ENCODE assay signal across 30 mouse cellular contexts in the genomic region with DNA sequence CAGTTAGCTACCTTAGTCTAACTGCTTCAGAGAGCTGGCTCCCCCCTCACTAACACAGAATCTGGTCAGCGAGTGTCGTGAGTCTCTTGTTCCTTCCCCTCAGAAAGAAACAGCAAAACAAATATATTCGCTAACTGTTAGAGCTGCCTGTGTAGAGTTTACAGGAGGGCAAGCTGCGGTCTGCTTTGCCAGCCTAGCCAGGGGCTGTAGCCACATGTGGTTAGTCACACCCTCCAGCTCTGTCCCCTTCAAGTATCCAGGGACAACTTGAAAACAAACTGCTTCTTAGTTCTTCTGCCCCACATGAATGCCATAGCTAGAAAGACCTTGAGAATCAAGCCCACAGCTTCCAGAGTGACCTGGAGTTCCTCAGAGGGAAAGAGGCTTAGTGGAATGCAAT. TPM values are rescaled to one million over a fixed set of nuclear protein-coding genes. Genes with fewer than 3 reads are reported as not detected.
DNase-seq lines count a peak whose midpoint lies in the region; ATAC-seq lines count a peak whose summit lies in the region.
"Had no signal": no experiment of that assay in that cellular context is flagged by ENCODE, and none has a peak within 500 bp of the region (broad histone marks: within the 10 kb centered on the region; RNA-seq: fewer than 3 reads in every experiment).

No protein-coding gene starts in this region.

- no peaks in the 10 kb centered on the region for H3K9me3 ChIP-seq in heart, embryonic 11.5 days (replicated peaks; ENCODE audit: control insufficient read depth, low read length)
- H3K9me3 ChIP-seq in lung, embryonic 15.5 days = no peaks in the 10 kb centered on the region
- no peaks in the 10 kb centered on the region for H3K9me3 ChIP-seq in heart, embryonic 16.5 days (replicated peaks; ENCODE audit: control insufficient read depth, low read length)
- H3K9me3 ChIP-seq: embryonic facial prominence, embryonic 12.5 days; forebrain, embryonic 10.5 days; forebrain, embryonic 15.5 days; hindbrain, embryonic 10.5 days; hindbrain, embryonic 15.5 days; neural tube, embryonic 12.5 days had no signal

- peaks cover 15% of the 10 kb centered on the region for H3K4me1 ChIP-seq in heart, embryonic 11.5 days (ENCODE audit: control insufficient read depth, insufficient read depth, low read length)
- peaks cover 14% of the 10 kb centered on the region for H3K4me1 ChIP-seq in lung, embryonic 15.5 days
- H3K4me1 ChIP-seq in heart, embryonic 16.5 days (ENCODE audit: control insufficient read depth, insufficient read depth, low read length) = peaks cover 12% of the 10 kb centered on the region
- H3K4me1 ChIP-seq: embryonic facial prominence, embryonic 12.5 days; forebrain, embryonic 15.5 days; hindbrain, embryonic 15.5 days; neural tube, embryonic 12.5 days had no signal

- H3K27ac ChIP-seq in heart, embryonic 11.5 days (ENCODE audit: low read depth, low read length) = peak overlapping the region; percentile 10; the same call in 1 of the 2 replicates
- peak overlapping the region; percentile 89 for H3K27ac ChIP-seq in lung, embryonic 15.5 days
- H3K27ac ChIP-seq in heart, embryonic 16.5 days (ENCODE audit: low read length) = peak overlapping the region; percentile 87
- H3K27ac ChIP-seq: embryonic facial prominence, embryonic 12.5 days; forebrain, embryonic 10.5 days; forebrain, embryonic 15.5 days; hindbrain, embryonic 10.5 days; hindbrain, embryonic 15.5 days; liver, embryonic 14.5 days; neural tube, embryonic 12.5 days had no signal

- 54% methylated on average over 4 of the region's 4 CpGs for WGBS in heart, embryonic 11.5 days (ENCODE audit: insufficient replicate concordance)
- 38% methylated on average over 4 of the region's 4 CpGs for WGBS in lung, embryonic 15.5 days
- 49% methylated on average over 4 of the region's 4 CpGs for WGBS in heart, embryonic 16.5 days

- H3K4me2 ChIP-seq in heart, embryonic 11.5 days = no peak overlapping the region
- H3K4me2 ChIP-seq in lung, embryonic 15.5 days = no peak overlapping the region
- no peak overlapping the region for H3K4me2 ChIP-seq in heart, embryonic 16.5 days (ENCODE audit: low read depth, low read length)
- H3K4me2 ChIP-seq: embryonic facial prominence, embryonic 12.5 days; forebrain, embryonic 15.5 days; hindbrain, embryonic 15.5 days; midbrain, embryonic 11.5 days; neural tube, embryonic 12.5 days had no signal

- H3K36me3 ChIP-seq in heart, embryonic 11.5 days (ENCODE audit: control insufficient read depth, insufficient read depth, low read length) = no peaks in the 10 kb centered on the region
- no peaks in the 10 kb centered on the region for H3K36me3 ChIP-seq in lung, embryonic 15.5 days
- H3K36me3 ChIP-seq in heart, embryonic 16.5 days (ENCODE audit: control insufficient read depth, insufficient read depth) = no peaks in the 10 kb centered on the region
- H3K36me3 ChIP-seq: embryonic facial prominence, embryonic 12.5 days; forebrain, embryonic 10.5 days; forebrain, embryonic 15.5 days; hindbrain, embryonic 10.5 days; hindbrain, embryonic 15.5 days; neural tube, embryonic 12.5 days had no signal

- no peak overlapping the region for H3K9ac ChIP-seq in heart, embryonic 11.5 days (ENCODE audit: low read depth, low read length)
- H3K9ac ChIP-seq in lung, embryonic 15.5 days = no peak overlapping the region
- H3K9ac ChIP-seq in heart, embryonic 16.5 days (ENCODE audit: low read length) = no peak overlapping the region
- H3K9ac ChIP-seq: embryonic facial prominence, embryonic 12.5 days; forebrain, embryonic 15.5 days; hindbrain, embryonic 15.5 days; liver, embryonic 14.5 days; neural tube, embryonic 12.5 days had no signal

- H3K4me3 ChIP-seq in heart, embryonic 11.5 days (ENCODE audit: low read depth, low read length) = no peak overlapping the region
- no peak overlapping the region for H3K4me3 ChIP-seq in lung, embryonic 15.5 days
- no peak overlapping the region for H3K4me3 ChIP-seq in heart, embryonic 16.5 days (ENCODE audit: low read length)
- H3K4me3 ChIP-seq: embryonic facial prominence, embryonic 12.5 days; forebrain, embryonic 10.5 days; forebrain, embryonic 15.5 days; hindbrain, embryonic 10.5 days; hindbrain, embryonic 15.5 days; neural tube, embryonic 12.5 days had no signal

- no peak for DNase-seq in heart, adult 18-20 months
- DNase-seq in lung, postnatal 25 days (ENCODE audit: low spot score) = no peak
- DNase-seq in natural killer cell, adult 2 months (ENCODE audit: low spot score in 2 of 2) = peak; percentile 28 to 60
- DNase-seq in thymus, postnatal 36 days = no peak
- DNase-seq: adrenal gland, adult 8-10 months; cerebellum, adult 11 months; cerebellum, adult 9-10 months; cerebellum, postnatal 36 days; gastrocnemius, postnatal 36 days; kidney, adult 11 months; kidney, postnatal 25 days; liver; right cerebral cortex, adult 18-20 months; spleen, adult 18-20 months; thymus, postnatal 14 days had no signal

- ATAC-seq in heart, embryonic 11.5 days (replicated peaks; ENCODE audit: insufficient number of reproducible peaks, low FRiP score, low TSS enrichment) = no peak
- no peak for ATAC-seq in lung, embryonic 15.5 days (ENCODE audit: borderline replicate concordance, extremely low read depth, low FRiP score, low TSS enrichment)
- ATAC-seq in heart, embryonic 16.5 days (replicated peaks; ENCODE audit: extremely low read depth, insufficient read depth, low FRiP score) = no peak
- ATAC-seq: activated CD4-positive, CD25-positive, alpha-beta regulatory T cell, adult 4 months; forebrain, embryonic 15.5 days; inflammation-experienced regulatory T-cells, adult 6 months; midbrain, embryonic 16.5 days had no signal

- H3K27me3 ChIP-seq in heart, embryonic 11.5 days (ENCODE audit: control insufficient read depth, insufficient read depth, low read length) = no peaks in the 10 kb centered on the region
- H3K27me3 ChIP-seq in lung, embryonic 15.5 days = no peaks in the 10 kb centered on the region
- H3K27me3 ChIP-seq in heart, embryonic 16.5 days (ENCODE audit: control insufficient read depth, insufficient read depth, low read length) = no peaks in the 10 kb centered on the region
- H3K27me3 ChIP-seq: CH12.LX; embryonic facial prominence, embryonic 12.5 days; forebrain, embryonic 15.5 days; hindbrain, embryonic 15.5 days; neural tube, embryonic 12.5 days had no signal

RNA-seq across cellular contexts. Expression of gene Plpp6, which starts 22.5 kb away (rescaled TPM):
- 6.2 and 8.3 TPM in 2 replicates for polyA plus RNA-seq in heart, embryonic 11.5 days (2014; fragmentation: Nextera tagmentation; extraction: Ambion mirVana)
- 1 to 10 TPM; 8.7 to 9.3 TPM for total RNA-seq in heart, adult 18-20 months (2021)
- polyA plus RNA-seq in lung, embryonic 15.5 days (2015; fragmentation: Nextera tagmentation; extraction: Ambion mirVana) = 7.0 TPM in 2 replicates
- polyA plus RNA-seq in heart, embryonic 16.5 days (2015; fragmentation: Nextera tagmentation; extraction: Ambion mirVana) = 7.9 and 8.8 TPM in 2 replicates

RNA-seq across cellular contexts. Expression of gene 4430402I18Rik, which starts 26.3 kb away (rescaled TPM):
- polyA plus RNA-seq in heart, embryonic 11.5 days (2014; fragmentation: Nextera tagmentation; extraction: Ambion mirVana) = 2.3 and 5.1 TPM in 2 replicates
- total RNA-seq in heart, adult 18-20 months (2021) = 10 to 100 TPM; 27.8 to 33.8 TPM
- polyA plus RNA-seq in lung, embryonic 15.5 days (2015; fragmentation: Nextera tagmentation; extraction: Ambion mirVana) = 1.9 and 3.2 TPM in 2 replicates
- 11.0 and 11.2 TPM in 2 replicates for polyA plus RNA-seq in heart, embryonic 16.5 days (2015; fragmentation: Nextera tagmentation; extraction: Ambion mirVana)
- polyA plus RNA-seq: inflammation-experienced regulatory T-cells, adult 6 months had no signal

RNA-seq across cellular contexts. Expression of gene Cdc37l1, which starts 48.9 kb away (rescaled TPM):
- 35.6 and 36.7 TPM in 2 replicates for polyA plus RNA-seq in heart, embryonic 11.5 days (2014; fragmentation: Nextera tagmentation; extraction: Ambion mirVana)
- 10 to 100 TPM; 63.2 to 82.7 TPM for total RNA-seq in heart, adult 18-20 months (2021)
- 32.9 and 36.0 TPM in 2 replicates for polyA plus RNA-seq in lung, embryonic 15.5 days (2015; fragmentation: Nextera tagmentation; extraction: Ambion mirVana)
- polyA plus RNA-seq in heart, embryonic 16.5 days (2015; fragmentation: Nextera tagmentation; extraction: Ambion mirVana) = 54.7 and 55.7 TPM in 2 replicates

Comparison
In these comparisons a context has a peak if more than half of its experiments do, and no peak if none do; other contexts are left out.
1. H3K27ac ChIP-seq: peak in every context shown above with its lines; median percentile 89 in lung, embryonic 15.5 days; 87 in heart, embryonic 16.5 days; 10 in heart, embryonic 11.5 days.
2. DNase-seq: peak in natural killer cell, adult 2 months (2 of 2); none in heart, adult 18-20 months (0 of 2), lung, postnatal 25 days (single experiment) and thymus, postnatal 36 days (0 of 2).